Mouse (Mus musculus) layer of hippocampus, postnatal 14 days (tissue): ENCODE data around the gene Aox3. TPM values are rescaled to one million over a fixed set of nuclear protein-coding genes. Genes with fewer than 3 reads are reported as not detected.

Source experiments
- DNase-seq, 2 experiments: peaks; one replicate each; pipeline ENCODE4 v3.0.0; 2021 to 2022; ENCODE audit warnings: low spot score in 2 of 2, mixed read lengths in 1 of 2
- total RNA-seq, 2 experiments: library from RNA; stranded (reverse); gene quantifications; 2 replicates each; pipeline ENCODE4 v1.2.3; 2021

The Aox3 gene
- total RNA-seq, 2 experiments from 2014 or later, result 3.1 to 3.8 TPM

DNA sequence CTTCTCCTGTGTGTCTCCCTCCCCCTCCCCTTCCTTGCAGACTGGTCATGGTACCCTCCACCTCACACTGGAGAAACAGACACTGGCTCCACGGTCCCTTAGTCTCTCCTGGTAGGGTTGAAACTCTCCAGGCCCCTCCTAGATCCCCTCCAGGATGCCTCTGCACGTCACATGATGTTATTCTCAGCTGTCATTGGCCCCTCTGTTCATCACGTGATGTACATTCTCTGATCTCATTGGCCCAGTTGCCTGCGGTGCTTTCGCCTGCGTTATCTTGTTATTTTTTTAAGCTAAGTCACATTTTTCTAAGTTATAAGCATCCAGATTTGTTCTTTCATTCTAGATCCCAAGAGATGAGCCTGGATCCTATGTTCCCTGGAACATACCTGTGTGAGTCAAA is 7.2 kb upstream of the Aox3 start:
- DNase-seq, result no peak

DNA sequence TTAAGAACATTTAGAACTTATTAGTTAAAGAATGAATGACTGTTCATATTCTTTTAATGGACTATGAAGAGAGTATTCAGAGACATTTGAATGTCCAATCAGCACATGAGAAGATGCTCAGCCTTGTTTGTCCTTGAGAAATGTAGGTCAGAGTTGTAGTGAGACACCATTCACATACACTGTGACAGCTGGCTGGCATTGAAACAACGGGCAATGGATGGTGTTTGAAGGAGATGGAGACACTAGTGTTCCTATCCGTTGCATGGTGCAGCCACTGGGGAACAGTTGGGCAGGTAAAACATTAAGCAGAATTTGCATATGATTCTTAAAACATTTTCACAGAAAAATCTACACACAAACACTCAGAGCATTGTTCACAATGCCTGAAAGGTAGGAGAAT is 5.9 kb upstream of the Aox3 start:
- no peak for DNase-seq

DNA sequence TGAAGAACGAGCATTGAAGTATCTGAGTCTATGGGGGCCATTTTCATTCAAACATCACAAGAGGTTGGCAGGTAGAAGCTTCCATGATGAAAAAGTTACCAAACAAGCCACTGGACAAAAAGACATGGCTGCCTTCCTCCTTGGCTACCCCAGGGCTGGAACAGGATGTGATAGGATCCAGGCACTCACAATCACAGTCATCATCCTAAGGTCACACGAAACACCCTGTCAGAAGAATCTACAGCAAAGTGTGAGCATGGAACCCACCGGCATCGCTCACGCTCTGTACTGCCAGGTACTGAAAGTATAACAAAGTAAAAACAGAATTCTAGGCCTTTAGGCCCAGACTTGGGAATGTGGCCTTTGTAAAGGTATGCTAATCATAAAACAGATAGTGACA is 2.7 kb upstream of the Aox3 start:
- DNase-seq, result no peak

DNA sequence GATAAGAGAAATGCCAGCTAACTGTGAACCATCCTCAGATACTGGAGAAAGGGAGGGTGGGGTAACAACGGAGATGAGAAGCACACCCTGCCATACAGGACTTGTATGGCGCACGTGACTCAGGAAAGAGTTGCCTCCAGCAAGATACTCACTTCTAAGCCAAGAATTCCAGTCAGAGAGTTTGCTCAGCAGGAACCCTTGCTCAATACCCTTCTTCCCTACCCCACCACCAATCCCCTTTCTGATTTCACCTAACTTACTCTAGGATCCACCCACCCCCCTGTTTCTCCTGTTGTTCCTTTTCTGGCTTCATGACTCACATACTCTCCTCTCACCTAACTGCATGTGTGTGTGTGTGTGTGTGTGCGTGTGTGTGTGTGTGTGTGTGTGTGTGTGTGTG is 1.6 kb upstream of the Aox3 start:
- no peak for DNase-seq

DNA sequence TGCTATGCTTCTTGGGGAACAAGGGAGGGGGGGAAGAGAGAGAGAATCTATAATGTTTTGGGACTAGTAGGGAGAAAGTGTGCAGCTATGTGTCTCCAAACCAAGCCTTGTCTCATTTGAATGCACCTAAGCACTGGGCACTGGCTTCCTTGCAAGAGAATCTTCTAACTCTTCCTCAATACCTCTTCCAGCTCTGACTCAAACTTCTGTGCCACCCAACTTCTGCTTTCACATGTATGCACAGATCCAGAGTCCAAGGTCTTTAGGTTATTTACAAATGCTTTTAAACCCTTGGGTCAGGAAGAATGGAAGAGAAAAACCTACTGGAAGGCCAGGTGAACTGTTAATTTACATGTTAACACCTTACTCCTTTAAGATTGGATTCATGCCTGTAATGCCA is 511 bp downstream of the Aox3 start:
- DNase-seq, result no peak

DNA sequence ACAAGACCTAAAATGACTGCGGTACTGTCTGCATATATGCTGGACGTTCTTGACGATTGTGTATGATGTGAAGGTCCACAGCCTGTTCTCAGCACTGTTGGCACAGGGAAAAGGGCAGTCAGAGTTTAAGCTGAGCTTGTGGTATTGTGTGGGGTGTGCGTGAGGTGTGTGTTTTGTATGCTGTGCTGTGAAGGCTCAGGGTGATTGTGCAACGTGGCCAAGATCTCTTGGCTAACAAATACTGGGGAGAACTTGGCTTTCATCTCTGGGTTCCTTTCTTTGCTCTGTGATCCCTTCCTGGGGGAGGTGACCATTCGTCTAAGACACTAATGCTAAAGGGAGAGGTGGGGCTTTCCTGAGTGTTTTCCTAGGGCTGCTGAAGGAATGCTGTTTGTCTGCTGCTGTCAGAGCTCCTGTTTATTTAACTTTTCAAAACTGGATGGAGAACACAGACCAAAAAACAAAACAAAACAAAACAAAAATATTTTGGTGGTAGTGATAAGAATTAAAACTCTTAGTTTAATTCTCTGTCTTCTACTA is 1.2 kb downstream of the Aox3 start:
- no peak for DNase-seq

DNA sequence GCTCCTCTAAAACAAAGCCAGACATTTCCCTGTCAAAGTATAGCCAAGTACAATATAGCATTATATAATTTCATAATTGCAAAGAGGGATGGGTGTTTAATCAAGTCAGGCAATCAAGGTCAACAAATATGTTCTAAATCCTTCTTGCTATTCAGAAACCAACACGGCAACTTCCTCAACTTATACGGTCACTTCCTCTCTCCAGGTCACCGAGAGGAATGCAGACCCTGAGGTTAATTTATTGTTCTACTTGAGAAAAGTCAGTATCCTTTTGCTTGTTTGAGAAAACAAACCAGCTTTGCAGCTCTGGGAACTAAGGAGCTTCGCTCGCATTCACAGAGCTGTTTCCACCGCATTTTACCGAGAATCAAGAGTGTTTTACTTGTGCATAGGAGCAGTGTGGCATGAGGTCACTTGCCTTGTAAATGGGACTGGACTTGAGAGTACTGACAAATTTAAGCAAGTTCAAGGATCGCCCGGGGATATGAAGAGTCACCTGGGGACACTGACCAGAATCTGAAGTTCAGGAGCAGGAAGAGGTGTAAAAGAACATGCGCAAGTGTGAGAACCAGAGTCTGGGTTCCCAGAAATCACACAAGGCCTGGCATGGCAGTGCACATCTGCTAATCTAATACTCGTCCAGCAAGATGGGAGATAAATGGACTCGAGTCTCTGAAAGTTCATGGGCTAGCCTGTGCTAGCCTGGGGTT is 1.9 kb downstream of the Aox3 start:
- DNase-seq, result no peak

DNA sequence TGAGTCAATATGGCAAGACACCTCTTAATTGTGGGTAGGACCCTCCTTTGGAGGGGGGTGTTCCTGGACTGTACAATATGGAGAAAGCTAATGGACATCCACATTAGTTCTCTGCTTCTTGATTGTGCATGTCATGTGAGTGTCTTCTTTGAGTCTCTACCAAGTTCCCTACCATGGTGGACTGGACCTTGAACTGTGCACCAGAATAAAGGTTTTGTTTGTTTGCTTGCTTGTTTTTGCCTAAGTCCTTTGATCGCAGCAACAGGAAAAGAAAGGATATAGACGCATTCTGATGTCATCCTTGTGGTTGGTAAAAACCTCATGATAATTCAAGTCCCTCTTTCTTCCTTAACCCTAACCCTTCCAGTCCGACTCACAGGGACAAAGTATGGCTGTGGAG is 5.3 kb downstream of the Aox3 start:
- no peak for DNase-seq

DNA sequence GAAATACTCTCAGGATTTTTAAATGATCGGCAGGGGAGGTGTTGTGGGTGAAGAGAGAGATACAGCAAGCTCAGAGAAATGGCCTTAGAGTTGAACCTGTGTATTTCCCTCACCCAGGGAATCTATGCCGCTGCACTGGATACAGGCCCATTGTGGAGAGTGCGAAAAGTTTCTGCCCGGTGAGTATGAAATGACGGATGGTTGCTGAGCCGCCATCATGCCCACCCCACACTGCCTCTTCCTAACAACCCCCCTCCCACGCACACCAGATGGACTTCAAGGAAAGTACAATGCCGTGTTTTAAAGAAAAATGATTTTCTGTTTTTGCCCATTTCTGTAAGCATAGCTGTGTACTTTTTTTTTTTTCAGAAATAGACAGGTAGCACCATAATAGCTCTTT is 12.0 kb downstream of the Aox3 start:
- no peak for DNase-seq

DNA sequence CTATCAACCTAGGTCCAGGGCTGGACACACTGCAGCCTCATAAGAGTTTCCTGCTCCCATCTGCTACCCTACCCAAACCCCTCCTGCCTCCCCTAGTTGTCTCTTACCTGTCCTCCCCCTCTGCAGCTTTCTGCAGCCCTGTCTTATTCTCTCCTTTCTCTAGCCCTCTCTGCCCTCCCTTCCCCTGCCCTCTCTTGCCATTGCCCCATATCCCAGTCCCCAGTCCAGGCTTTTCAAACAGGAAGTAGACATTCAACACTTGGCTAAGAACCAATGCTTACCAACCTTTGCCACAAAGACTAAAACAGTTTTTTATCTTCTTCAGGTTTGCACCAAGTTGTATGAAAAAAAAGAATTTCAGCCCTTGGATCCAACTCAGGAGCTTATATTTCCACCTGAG is 25.0 kb downstream of the Aox3 start:
- no peak for DNase-seq

DNA sequence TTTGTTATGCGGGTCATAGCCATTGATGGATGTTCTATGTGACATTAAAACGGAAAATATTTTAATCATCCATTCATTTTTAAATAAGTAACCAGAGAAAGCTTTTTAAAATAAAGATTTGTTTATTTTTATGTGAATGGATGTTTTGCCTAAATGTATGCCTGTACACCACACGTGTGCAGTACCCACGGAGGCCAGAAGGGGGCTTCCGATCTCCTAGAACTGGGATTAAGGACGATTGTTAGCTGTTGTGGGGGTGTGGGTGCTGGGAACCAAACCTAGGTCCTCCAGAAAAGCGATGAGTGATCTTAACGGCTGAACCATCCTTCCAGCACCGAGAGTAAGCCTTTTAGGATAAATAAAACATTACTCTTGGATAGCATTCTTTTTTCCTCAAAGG is 26.1 kb downstream of the Aox3 start:
- no peak for DNase-seq

DNA sequence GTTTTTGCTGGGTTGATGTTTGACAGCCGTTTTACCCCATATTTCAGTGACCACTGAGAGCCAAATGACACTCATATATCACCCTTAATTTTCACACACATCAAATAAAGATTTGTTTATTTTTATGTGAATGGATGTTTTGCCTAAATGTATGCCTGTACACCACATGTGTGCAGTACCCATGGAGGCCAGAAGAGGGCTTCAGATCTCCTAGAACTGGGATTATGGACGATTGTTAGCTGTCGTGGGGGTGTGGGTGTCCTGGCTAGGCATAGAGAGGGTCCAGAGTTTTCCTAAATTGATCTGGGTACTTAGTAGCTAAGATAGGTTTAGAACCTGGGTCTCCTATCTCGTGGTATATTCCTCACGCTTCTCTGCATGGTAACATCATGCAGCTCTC is 27.7 kb downstream of the Aox3 start:
- no peak for DNase-seq

DNA sequence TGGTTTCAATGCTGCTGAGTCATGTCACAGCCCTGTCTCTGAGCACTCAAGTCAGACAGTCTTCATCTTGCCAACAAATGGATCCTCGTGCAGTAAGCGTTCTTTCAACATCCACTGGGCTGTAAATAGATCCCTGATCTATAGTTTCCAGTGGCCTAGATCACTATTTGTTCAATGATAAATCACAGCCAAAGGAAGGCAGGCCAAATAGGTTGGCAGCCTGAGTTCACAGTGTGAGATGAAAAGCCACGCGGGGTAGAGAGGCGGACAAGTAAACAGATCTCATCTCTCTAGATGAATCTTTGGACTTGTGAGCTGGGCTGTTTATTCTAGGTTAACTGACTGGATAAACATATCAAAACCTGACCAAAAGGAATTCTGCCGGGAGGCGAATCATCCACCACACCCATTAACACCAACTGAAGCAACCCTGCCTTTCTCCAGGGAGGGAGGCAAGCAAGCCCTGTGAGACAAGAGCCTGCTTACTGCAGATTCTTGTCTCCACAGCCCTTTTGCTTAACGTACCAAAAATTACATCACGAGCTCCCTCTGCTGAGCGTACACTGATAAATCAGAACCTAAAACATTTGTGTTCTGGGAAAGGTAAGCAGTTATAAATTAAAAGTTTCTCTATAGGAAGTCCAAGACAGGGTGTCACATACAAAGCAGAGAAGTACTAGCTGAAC is 31.6 kb downstream of the Aox3 start:
- DNase-seq, result peak; percentile 40 to 55

DNA sequence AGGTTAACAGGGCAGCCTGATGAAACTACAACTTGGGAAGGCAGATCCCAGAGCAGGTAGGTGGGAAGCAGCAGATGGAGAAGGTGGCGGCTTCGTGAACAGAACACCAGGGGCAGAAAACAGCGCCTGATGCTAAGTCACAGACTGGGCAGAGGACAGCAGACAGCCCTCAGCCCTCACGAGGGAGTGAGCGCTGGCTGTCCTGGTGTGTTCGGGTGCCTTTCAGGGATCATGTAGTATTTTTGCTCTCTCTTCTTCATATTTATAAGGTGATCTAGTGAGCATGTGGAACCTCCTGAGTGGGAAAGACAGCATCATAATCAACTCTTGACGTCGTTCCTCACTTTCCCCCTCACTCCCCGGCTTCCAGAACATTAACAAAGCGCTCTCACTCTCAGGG is 33.1 kb downstream of the Aox3 start:
- no peak for DNase-seq

DNA sequence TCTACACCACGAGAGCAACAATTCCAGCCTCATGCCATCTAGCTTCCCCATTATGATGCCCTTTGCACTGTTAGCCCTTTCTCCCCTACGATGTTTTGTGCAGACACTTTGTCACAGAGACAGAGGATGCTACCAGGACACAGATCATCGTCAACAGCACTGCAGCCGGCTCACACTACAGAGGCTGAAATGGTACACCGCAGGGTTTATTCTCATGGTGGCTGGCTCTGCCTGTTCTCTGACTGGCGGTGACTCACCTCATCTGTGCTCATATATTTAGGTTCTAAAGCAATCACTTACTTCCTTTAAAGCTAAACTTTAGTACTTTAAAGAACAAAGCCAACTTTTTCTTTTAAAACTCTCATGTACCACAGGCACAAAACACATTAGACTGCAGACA is 34.8 kb downstream of the Aox3 start:
- no peak for DNase-seq

DNA sequence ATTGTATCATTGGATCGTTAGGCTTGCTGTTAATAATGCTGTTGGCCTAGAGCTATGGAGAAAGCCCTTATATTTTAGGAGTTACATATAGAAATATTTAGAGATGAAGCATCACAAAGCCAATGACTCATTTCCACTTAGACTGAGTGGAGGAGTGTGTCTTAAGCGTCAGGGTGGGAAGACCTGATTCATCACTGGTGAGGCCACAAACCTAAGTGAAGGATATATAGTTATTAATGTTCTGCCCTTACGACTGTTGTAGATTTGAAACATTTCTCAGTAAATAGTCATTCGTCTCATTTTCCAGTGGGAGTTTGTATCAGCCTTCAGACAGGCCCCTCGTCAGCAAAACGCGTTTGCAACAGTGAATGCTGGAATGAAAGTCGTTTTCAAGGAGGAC is 39.3 kb downstream of the Aox3 start:
- DNase-seq, result no peak

DNA sequence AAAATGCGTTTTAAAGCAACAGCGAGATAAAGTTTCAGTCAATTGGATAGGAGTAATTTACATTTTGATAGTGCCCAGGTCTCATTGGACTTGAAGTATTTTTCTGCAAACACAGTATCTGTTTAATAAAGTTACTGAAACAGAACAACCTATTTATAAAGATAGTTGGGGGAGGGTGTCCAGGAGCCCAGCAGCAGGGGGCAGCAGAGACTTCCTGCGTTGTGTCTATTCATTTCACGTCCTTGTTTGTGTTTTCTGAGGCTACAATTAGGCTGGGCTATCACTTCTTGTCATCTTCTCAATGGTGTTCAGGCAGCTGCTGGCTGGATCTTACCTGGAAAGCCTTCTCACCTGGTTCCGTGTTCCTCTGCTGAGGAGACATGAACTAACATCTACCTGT is 43.8 kb downstream of the Aox3 start:
- peak; percentile 32 to 67 for DNase-seq

DNA sequence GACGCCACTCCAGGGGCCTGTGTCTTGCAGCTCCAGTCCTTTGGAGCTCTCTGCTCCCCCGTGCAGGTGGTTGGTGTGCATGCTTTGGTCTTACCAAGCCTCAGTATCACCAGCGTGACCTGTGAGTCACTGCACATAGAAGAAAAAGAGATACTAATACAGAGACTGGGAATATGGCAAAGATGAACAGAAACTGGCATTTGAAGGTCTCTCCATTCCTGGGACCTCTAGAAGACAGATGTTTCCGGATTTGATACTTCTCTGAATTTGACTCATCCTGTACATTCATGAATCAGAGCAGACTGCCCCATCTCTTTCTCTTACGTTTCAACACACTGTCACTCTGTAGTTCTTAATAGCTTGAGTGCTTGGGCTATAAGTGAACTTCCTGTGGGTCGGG is 57.0 kb downstream of the Aox3 start:
- no peak for DNase-seq

DNA sequence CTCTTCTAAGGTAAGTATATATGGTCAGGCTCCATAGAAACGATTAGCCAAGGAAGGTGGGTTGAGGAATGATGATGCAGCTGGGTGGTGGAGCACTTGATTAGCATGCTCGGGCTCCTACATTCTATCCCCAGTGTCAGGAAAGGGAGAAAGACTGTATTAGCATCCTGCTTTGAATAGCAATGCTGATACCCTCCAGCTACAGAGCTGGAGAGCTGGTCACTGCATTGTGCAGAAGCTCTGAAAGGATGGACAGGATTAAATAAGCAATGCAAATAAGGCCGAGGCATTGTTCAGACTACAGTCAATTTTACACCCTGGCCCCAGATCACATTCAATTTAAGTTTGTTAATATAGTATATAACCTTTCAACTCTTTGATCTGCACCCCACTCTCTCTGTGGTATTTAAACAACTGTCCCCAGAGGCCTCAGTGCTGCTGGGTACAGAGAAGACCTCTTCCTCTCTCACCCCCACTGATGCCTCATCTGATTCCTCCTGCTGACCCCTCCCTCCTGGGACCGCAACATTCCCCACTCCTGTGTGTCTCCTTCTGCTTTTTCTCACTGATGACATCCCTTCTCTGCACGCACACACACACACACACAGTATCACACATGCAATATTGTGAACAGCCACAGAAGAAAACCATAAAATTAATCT is 75.7 kb downstream of the Aox3 start:
- no peak for DNase-seq

DNA sequence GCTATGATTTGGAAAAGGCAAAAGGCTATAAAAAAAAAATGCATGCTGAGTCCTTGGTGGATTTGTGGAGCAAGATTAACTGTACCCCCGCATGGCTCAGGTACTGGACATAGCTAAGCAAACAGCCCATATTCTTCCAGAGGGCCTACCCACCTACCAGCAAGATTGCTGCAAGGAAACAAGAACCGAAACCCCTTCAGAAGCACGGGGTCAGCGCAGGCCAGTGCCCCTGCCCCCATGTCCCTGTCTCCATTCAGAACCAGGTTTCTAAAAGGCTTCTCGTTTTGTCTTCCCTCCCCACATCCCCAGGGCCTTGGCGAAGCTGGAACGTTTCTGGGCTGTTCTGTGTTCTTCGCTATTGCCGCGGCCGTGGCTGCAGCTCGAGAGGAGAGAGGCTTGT is 81.4 kb downstream of the Aox3 start:
- DNase-seq, result no peak

DNA sequence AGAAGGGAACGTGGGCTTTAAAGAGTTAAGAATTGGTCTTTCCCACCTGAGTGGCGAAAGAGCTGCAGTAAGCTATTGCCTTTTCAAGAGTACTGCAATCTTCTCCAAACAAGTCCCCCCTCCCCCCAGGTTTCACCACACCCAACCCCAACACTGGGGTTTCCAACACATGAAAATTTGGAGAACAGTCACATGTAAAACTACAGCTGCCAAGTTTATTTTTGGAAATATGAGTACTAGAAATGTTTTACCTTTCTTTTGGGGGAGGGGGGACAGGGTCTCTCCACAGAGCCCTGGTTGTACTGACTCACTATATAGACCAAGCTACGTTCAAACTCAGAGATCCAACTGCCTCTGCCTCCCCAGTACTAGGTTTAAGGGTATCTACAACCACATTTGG is 82.1 kb downstream of the Aox3 start:
- DNase-seq, result no peak

DNA sequence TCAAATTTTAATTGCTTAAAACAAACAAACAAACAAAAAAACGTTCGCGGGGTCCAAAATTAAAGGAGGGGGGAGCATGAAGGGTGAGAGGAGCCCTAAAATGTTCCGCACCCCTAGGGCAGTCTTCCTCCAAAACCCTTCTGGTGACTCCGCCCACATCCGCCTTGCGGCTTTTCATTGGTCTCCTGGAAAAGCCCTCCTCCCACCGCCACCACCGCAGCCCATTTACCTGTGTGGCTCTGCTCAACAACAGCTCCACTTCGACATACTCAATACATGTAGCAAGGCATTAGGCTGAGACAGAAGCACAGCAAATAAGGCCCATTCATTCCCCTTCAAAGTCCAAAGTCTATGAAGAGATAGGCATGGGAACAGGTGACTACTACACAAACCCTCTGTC is 82.6 kb downstream of the Aox3 start:
- no peak for DNase-seq
